In the genomic region with DNA sequence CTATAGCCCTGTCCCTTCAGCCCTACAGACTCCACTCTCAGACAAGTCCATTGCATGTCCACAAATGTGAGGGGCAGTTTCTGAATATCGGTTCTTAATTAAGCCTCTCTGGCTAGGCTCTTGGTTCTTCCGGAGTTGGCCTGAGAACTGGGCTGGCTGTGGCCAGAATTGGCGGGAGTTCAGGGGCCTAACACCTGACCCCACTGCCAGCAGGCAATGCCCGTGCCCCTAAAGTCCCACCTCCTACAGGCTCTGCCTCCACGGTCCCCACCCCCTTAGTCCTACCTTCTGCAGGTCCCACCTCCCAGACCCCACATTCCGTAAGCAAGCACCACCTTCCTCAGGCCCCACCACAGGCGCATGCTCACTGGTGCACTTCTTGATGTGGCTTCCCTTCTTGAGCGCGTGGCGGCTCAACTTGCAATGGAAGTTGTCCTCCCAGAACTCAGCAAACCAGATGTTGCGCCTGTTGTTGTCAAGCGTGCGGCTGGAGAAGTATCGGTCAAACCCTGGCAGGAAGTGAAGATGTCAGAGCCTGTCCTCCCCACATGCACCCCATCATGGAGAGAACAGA, we compare ENCODE assay signal across 25 mouse cellular contexts.
DNase-seq lines count a peak whose midpoint lies in the region; ATAC-seq and TF ChIP-seq lines count a peak whose summit lies in the region.
"Had no signal": no experiment of that assay in that cellular context is flagged by ENCODE, and none has a peak within 500 bp of the region (broad histone marks: within the 10 kb centered on the region; RNA-seq: fewer than 3 reads in every experiment).

No protein-coding gene starts in this region.

- no peak overlapping the region for H3K9ac ChIP-seq in kidney, embryonic 14.5 days (ENCODE audit: low read depth, low read length)
- no peak overlapping the region for H3K9ac ChIP-seq in forebrain, embryonic 13.5 days
- H3K9ac ChIP-seq: heart, embryonic 13.5 days; hindbrain, embryonic 14.5 days; liver, embryonic 14.5 days; lung, embryonic 14.5 days had no signal

- H3K4me1 ChIP-seq in cerebellum, adult 2 months (ENCODE audit: control insufficient read depth, insufficient read depth, low read length) = peaks cover 83% of the 10 kb centered on the region
- H3K4me1 ChIP-seq in kidney, embryonic 14.5 days (ENCODE audit: control insufficient read depth, insufficient read depth, low read length) = peaks cover 7% of the 10 kb centered on the region; the same call in 1 of the 2 replicates
- H3K4me1 ChIP-seq in forebrain, embryonic 13.5 days = peaks cover 7% of the 10 kb centered on the region

- no peaks in the 10 kb centered on the region for H3K9me3 ChIP-seq in kidney, embryonic 14.5 days (ENCODE audit: control insufficient read depth, low read length)
- no peaks in the 10 kb centered on the region for H3K9me3 ChIP-seq in forebrain, embryonic 13.5 days (replicated peaks)
- H3K9me3 ChIP-seq: heart, embryonic 13.5 days; midbrain, embryonic 10.5 days had no signal

- peak overlapping the region; percentile 86 for H3K27ac ChIP-seq in cerebellum, adult 2 months (ENCODE audit: insufficient read depth, low read length)
- no peak overlapping the region for H3K27ac ChIP-seq in kidney, embryonic 14.5 days (ENCODE audit: low read depth, low read length)
- no peak overlapping the region for H3K27ac ChIP-seq in forebrain, embryonic 13.5 days
- H3K27ac ChIP-seq: heart, embryonic 13.5 days; hindbrain, embryonic 14.5 days; liver, embryonic 14.5 days; stomach, postnatal 0 days had no signal

- WGBS in cerebellum, adult 2 months = 47% methylated on average over 14 of the region's 14 CpGs
- 84% methylated on average over 14 of the region's 14 CpGs for WGBS in kidney, embryonic 14.5 days
- WGBS in forebrain, embryonic 13.5 days = 91% methylated on average over 14 of the region's 14 CpGs

- no peak for TF ChIP-seq CTCF in cerebellum, adult 2 months (IDR thresholded peaks at IDR 0.05; ENCODE audit: borderline replicate concordance, insufficient read depth, low read depth, low read length)

- peak; percentile 7 for DNase-seq in R1 (ENCODE audit: low read depth, low spot score)
- DNase-seq in cerebellum, adult 2 months = peak; percentile 69 to 74
- peak; percentile 58 to 64 for DNase-seq in cerebellum, postnatal 36 days
- DNase-seq in thymus, postnatal 14 days = peak; percentile 72
- no peak for DNase-seq in frontal cortex, postnatal 10 days (ENCODE audit: low spot score in 2 of 2)
- DNase-seq in adrenal gland, adult 18-20 months (ENCODE audit: low spot score in 2 of 2) = no peak
- DNase-seq: adrenal gland, postnatal 14 days; B cell, adult 2 months; gastrocnemius, postnatal 25 days; heart, postnatal 10 days; kidney, adult 9 months; kidney, postnatal 25 days; liver; right cerebral cortex, postnatal 25 days had no signal

- no peaks in the 10 kb centered on the region for H3K27me3 ChIP-seq in cerebellum, adult 2 months (ENCODE audit: control insufficient read depth, insufficient read depth, low read length)
- no peaks in the 10 kb centered on the region; the same call in none of the 2 replicates for H3K27me3 ChIP-seq in kidney, embryonic 14.5 days (ENCODE audit: control insufficient read depth, insufficient read depth, low read length)
- H3K27me3 ChIP-seq in forebrain, embryonic 13.5 days = 0 out of 2 replicates have a peak, but pooled peaks cover 6% of the 10 kb centered on the region

- no peak for TF ChIP-seq POLR2A in cerebellum, adult 2 months (IDR thresholded peaks at IDR 0.05; ENCODE audit: borderline replicate concordance, insufficient read depth, low read length)

- no peaks in the 10 kb centered on the region for H3K36me3 ChIP-seq in kidney, embryonic 14.5 days (ENCODE audit: control insufficient read depth, insufficient read depth, low read length)
- H3K36me3 ChIP-seq in forebrain, embryonic 13.5 days (ENCODE audit: poor library complexity, severe bottlenecking) = no peaks in the 10 kb centered on the region
- H3K36me3 ChIP-seq: heart, embryonic 13.5 days; midbrain, embryonic 10.5 days had no signal

- H3K4me2 ChIP-seq in kidney, embryonic 14.5 days (replicated peaks; ENCODE audit: low read depth, low read length) = no peak overlapping the region
- no peak overlapping the region for H3K4me2 ChIP-seq in forebrain, embryonic 13.5 days
- H3K4me2 ChIP-seq: heart, embryonic 13.5 days; hindbrain, embryonic 14.5 days; lung, embryonic 14.5 days had no signal

- no peak for ATAC-seq in kidney, embryonic 14.5 days (ENCODE audit: low FRiP score, low TSS enrichment)
- ATAC-seq in forebrain, embryonic 13.5 days = no peak
- ATAC-seq: intestine, postnatal 0 days; midbrain, embryonic 16.5 days had no signal

- H3K4me3 ChIP-seq in cerebellum, adult 2 months (replicated peaks; ENCODE audit: insufficient read depth, low read depth, low read length) = no peak overlapping the region
- H3K4me3 ChIP-seq in kidney, embryonic 14.5 days (ENCODE audit: low read length) = no peak overlapping the region
- H3K4me3 ChIP-seq in forebrain, embryonic 13.5 days = no peak overlapping the region
- H3K4me3 ChIP-seq: erythroblast, embryonic 14.5 days; heart, embryonic 13.5 days; midbrain, embryonic 10.5 days had no signal

Comparison
In these comparisons a context has a peak if more than half of its experiments do, and no peak if none do; other contexts are left out.
1. DNase-seq: peak in R1 (single experiment), cerebellum, adult 2 months (2 of 2), cerebellum, postnatal 36 days (2 of 2) and thymus, postnatal 14 days (single experiment); none in frontal cortex, postnatal 10 days (0 of 2) and adrenal gland, adult 18-20 months (0 of 2).